Mouse (Mus musculus) ovary, adult 18-20 months (tissue): ENCODE results near the gene Frat1.
A peak's percentile ranks its signal among the peaks of the same experiment; 100 is the strongest.

Experiments
- DNase-seq: peaks from one replicate; pipeline ENCODE4 v3.0.0; 2022; ENCODE audit warnings: low spot score, mixed read lengths

The Frat1 gene

DNA sequence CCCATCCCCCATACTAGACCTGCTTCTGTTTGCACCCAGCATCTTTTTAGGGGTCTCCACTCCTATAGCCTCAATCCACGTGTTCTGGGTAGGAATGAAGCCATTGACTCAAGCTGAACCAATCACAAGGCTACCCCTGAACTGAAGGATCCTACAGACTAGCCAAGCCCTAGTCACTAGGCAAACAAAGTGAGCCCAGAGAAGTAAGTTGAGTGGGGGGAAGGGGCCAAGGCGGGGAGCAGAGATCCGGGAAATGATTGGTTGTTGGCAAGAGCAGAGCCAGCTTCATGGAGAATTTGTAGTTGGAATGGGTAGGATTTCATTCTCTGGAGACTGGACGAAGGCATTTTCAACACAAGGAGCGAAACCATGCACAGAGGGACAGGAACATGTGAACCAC is 12.9 kb upstream of the Frat1 start:
- DNase-seq, result no peak

DNA sequence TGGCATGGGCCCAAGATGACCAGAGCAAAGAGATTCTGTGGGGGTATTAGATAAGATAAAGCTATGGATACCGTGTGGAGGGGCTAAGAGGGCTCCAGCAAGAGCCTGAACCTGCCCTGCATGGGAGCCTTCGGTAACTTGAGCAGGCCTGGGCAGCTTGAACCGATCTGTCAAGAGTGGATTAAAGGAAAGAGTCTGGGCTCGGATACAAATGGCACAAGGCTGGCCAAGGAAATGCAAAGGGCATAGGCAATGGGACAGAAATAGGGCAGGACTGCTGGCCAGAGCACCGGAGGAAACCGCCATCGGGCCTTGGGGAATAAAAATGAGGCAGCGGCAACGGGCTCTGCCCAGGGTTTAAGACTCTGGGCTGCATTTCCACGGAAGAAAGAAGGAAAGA is 12.4 kb upstream of the Frat1 start:
- DNase-seq, result no peak

DNA sequence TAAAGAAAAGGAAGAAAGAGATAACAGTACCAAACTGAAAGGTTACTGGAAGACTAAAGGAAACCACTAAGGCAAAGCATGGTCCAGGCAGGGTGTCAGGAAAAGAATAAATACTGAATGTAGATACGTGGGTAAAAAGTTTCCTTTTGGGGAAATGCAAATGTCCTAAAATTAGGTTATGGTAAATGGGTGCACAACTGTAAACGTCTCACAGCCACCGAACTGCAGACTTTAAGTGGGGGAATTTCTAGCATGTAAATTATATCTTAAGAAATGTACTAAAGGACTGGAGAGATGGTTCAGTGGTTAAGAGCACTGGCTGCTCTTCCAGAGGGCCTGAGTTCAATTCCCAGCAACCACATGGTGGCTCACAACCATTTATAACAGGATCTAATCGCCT is 11.0 kb upstream of the Frat1 start:
- DNase-seq, result no peak

DNA sequence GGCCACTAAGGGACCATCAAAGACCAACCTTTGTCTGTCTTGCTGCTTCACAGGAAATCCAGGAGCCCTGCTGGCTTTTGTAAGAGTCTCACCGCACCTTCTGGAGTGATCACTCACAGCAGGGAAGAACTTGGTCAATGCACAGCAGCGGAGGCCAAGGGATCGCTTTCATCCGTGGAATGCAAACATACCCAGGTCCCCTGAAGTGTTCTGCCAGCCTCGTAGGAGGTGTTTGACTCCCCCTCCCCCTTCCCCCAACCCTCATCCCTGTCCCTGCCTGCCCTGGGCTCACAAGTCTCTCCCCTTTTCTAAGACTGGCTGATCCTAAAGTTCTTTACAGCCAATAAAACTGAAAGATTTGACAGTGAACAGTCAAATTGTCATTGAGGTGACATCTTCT is 8.3 kb upstream of the Frat1 start:
- no peak for DNase-seq

DNA sequence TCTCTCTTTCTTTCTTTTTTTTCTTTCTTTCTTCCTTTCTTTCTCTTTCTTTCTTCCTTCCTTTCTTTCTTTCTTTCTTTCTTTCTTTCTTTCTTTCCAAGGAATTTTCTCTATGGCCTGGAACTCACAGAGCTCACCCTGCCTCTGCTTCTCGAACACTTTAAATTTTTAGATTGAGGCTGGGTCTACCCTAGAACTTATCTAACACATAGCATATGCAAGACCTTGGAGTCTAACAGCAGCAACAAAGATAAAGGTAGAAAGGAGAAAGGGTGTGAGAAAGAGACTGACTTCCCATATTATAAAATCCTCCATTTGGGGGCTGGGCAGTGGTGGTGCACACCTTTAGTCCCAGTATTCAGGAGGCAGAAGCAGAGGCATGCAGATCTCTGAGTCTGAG is 7.2 kb upstream of the Frat1 start:
- no peak for DNase-seq

DNA sequence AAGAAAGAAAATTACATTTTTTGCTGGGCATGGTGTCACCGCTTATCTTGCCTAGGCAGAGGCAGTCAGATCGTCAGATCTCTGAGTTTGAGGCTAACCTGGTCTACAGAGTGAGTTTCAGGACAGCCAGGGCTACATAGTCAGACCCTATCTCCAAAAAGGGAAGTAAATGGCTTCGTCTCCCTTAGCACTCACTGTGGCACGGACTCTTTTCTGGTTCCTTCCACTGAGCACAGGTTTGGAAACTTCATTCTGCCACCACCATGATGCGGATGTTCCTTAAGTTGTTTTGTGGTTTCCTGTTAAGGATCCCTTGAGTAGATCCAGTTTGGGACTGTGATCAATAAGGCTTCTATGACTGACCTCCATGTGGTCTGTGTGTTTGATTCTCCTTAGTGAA is 4.8 kb upstream of the Frat1 start:
- DNase-seq, result no peak

DNA sequence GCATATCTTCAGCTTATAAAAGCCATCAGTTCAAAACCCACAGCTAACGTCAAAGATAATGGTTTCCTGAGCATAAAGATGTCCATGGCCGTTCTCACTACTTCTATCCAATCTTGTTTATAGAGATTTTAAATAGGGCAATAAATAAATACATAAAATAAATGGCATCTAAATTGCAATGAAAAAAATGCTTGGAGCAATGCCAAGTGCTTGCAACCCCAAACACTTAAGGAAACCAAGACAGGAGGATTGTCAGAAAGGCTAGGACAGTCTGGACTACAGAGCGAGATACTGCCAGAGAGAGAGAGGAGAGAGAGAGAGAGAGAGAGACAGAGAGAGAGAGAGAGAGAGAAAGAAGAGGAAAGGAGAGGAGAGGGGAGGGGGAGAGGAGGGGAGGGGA is 3.2 kb upstream of the Frat1 start:
- no peak for DNase-seq

DNA sequence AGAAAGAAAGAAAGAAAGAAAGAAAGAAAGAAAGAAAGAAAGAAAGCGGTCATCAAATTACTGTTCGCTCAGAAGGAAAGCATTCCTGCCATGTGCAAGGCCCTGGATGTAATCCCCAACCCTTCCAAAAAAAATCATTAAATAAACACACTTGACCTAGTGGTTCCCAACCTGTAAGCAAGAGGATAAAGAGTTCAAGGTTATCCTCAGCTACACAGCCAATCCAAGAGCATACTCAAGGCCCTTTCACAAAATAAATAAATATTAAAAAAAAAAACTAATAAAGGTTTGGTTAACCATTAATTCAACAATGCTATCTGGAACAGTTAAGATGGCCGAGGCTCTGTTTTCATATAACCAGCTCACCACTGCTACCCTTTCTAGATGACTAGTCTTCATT is 829 bp upstream of the Frat1 start:
- no peak for DNase-seq

DNA sequence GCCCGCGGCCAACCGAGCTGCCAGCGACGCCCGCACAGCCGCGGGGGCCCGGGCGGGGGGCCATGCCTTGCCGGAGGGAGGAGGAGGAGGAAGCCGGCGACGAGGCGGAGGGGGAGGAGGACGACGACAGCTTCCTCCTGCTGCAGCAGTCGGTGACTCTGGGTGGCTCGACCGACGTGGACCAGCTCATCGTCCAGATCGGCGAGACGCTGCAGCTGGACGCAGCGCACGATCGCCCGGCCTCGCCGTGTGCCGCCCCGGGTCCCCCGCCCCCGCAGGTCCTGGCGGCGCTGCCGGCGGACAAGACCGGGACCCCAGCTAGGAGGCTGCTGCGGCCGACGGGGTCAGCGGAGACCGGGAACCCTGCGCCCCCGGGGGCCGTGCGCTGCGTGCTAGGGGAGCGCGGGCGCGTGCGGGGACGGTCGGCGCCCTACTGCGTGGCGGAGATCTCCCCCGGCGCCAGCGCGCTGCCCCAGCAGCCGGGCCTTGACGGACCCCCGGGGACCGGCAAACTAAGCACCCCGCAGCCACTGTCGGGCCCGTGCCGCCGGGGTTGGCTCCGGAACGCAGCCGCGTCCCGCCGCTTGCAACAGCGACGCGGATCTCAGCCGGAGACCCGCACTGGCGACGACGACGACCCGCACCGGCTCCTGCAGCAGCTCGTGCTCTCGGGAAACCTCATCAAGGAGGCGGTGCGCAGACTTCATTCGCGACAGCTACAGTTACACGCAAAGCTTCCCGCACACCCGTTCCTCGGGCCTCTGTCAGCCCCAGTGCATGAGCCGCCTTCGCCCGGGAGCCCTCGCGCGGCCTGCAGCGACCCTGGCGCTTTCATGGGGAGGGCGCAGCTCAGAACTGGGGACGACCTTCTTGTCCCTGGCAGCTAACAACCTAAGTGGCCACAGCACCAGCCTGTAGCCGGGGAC is 599 bp downstream of the Frat1 start:
- no peak for DNase-seq

DNA sequence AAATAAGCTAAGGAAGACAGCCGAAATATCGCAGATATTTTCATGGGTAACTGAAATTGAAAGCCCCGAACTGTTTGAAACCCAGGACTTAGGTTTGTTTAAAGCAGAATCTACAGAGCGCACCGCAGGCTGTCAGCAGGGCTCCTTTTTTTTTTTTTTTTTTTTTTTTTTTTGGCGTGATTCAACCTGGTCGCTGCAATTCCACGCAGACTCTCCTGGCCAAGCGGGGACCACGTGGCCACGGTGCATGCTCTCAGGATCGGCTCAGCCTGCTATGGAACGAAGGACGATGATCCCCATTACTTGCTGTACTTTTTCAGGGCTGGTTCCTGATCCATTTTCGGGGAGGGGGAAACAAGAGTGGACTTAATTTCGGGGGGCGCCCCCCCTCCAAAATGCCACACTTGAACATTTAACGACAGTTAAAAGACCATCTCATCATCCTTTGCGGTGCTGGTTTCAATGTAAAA is 1.4 kb downstream of the Frat1 start:
- no peak for DNase-seq

DNA sequence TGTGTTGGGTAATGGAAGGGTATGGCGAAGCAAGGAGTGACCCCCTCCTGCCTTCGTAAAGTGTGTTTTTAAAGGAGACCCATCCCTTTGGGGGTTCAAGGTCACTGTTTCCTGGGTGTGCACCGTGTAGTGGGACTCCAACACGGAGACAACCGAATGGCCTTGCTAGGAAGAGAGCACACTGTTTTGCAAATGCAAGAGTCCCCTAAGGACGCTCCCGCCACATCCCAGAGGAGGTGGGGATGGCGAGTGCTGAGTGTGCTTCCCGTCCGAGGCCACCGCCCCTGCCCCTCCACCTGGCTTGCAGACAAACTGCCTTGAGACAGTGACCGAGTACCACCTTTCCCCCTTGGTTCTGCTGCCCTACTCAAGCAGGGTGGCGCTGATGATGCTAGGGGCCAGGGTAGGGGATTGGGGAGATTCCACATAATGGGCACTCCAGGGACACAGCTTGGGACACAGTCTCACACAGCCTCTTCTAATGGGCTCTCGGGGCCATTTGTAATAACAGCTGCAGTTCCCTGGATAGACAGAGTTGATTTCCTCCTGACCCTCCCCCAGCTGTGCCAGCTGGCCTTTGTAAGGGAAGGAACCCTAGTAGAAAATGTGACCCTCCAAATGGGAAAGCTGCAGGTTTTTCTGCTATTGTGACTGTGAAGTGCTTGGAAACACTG is 2.1 kb downstream of the Frat1 start:
- DNase-seq, result no peak

DNA sequence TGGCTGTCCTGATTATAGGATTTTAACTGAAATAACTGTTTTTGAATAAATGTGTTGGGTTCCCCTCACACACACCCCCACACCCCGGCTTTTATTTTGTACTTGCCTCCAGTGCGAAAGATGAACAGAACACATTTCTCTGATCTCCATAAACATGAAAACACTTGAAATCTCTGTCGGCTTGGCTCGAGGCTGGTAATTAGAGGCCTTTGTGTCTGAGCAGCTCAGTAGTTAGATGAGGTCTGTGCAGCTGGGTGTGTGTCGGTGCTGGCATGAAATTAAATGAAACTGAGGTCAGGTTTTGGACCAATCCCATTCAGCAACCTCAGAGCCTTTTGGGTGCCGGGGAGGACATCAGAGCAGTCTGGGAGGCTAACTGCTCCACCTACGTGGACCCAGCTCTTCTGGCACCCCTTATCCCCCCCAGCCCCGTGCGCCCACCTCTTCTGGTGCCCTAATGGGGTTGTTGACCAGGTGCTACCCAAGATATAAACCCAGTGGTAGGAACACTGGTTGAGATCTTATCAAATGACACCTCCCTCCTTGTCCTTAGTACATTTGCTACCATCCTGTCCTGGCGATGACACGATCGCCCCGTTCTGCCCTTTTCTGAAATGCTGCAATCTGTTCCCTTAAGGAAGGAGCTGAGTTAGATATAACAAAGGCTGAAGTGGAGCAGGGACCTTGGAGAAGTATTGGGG is 2.9 kb downstream of the Frat1 start:
- DNase-seq, result no peak

DNA sequence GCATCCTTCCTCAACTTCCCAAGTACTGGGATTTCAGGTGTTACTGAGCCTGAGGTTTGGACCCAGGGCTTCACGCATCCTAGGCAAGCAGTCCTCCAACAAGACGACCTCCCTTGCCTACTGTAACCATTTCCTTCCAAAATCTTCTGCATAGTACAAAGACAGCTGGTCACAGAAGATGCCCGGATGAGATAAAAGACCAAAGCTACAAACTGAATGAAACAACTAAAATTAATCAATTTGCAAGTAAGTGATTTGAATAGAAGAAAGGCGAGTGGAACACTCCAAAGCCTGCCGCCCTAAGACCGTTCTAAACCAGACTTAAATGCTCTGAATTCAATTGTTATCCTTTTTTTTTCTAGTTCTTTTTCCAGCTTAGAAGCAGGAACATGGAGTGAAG is 5.6 kb downstream of the Frat1 start:
- DNase-seq, result no peak

DNA sequence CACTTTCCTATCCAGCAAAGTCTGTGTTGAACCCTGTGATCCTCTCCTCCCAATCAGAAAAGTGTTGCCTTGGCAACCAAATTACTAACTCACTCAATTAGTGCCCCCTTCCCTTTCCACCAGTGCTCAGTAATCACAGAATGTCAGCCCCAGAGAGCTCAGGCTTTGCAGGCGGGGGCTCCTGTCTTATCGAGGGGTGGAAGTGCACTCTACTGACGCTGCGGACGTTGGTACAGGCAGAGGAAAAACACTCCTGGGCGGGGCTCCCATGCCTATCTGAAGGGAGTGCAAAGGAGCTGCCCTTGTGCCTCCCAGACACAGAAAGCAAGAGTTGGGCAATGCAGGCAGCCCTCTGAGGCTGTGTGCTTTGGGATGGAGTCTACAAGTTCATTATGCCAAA is 6.0 kb downstream of the Frat1 start:
- DNase-seq, result peak; percentile 31

DNA sequence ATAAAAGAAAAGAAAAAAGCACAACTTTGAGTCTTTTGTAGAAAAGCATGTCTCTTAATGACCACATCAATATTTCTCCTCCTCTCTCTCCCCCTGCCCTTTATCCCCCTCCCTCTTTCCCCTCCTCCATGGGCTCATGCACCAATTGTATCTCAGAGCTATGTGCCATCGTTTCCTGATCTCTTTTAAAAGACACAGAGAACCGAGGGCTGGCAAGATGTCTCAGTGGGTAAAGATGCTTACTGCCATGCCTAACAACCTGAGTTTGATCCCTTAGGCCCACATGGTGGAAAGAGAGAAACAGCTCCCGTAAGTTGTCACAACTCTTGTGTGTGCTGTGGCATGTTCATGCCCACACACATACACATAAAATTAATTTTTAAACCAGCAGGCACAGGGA is 6.9 kb downstream of the Frat1 start:
- DNase-seq, result no peak

DNA sequence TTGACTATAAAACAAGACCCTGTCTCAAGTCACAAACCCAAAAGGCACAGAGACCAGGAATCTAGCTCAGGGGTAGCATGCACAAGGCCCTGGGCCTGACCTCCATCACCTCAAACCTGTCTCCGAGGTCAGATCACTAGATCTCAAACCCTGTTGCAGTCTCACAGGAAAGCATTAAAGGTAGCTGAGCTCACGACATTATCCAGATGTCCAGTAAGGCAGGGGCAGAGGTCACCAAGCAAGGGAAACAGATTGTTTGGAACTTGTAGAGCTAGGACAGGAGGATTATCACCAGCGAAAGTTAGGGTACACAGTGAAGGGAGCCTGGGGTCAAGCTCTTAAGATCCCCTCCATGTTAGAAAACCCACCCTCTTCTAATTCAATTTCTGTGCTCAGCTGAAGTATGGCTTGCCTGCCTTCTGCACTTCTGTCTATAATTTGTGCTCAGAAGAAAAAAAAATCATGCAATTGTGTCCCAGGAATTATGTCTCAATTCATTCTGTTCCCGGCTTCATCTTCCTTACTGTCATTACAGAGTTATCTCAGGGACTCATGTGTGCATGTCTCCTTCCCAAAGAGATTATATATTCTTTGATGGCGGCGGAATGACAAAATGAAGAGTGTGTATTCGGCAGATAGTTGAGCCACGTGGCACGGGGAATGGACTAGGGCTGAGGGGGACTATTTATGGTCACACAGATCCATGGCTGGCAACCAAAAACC is 7.6 kb downstream of the Frat1 start:
- no peak for DNase-seq

DNA sequence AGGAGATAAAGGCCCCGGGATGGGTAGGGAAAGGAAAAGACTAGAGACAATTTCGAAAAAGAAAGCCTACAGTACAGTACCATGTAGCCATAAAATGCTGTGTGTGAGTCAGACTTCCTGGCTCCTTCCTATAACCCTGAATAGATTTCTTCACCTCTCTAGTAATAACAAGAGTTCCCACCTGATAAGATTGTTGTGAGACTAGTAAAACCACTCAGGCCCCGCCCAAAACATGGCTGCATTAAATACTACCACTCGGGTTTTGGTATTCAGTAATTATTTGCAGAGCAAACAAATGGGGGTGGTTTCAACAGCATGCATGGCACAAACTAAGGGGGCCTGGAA is 8.1 kb downstream of the Frat1 start:
- no peak for DNase-seq

DNA sequence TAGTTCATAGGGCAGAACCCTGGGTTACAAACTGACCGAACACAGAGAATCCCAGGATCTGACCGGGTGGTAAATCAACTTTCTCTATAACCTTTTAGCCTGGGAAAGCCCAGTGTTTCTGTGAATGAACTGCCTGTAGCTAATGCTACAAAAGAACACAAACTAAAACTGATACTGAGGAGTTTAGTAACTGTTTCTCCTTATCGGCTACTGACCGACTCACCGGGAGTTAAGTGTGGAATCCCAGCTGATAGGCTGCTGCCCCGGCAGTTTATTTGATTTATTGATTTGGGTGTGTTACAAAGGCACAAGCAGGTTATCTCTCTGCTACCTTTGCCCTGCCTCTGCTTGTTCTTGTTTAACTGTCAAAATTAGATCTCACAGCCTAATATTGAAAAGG is 9.0 kb downstream of the Frat1 start:
- DNase-seq, result no peak

DNA sequence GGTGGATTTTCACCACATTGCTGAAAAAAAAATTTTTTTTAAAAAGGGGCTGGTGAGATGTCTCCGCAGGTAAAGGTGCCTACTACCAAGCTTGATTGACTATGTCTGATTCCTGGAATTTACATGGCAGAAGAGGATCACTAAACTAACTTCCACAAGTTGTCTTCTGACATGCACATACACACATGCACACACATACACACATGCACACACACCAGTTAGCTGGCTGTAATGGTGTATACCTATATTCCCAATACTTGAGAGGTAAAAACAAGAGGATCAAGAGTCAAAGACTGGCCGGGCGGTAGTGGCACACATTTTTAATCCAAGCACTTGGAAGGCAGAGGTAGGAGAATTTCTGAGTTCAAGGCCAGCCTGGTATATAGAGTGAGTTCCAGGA is 9.9 kb downstream of the Frat1 start:
- DNase-seq, result no peak

DNA sequence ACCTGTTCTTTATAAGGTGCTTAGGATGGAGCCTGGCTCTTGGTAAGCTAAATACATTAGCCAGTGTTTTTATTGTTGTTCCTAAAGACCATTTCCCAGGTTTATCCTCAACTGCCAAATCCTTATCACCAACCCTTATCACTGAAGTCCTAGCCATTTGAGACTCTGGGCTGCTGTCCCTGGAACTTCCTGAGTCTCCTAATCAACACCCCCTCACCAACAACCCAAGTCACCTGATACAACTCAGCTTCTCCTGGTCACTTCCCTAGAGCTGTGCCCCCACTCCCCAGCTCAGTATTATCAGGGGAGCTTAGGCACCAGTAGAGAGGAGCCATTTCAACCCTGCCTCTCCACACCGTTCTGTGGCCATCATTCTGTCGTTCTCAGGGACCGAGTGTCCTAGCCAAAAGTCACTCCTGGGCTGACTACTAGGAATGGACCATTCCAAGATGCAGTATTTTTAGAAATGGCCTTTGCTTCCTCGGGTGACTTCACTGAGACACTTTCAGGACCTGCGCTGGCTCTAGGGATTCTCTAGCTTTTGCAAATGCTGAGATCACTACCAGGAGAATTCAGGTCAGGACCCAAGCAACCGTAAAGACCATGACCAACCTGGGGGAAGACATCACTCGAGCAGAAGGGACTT is 11.5 kb downstream of the Frat1 start:
- no peak for DNase-seq

DNA sequence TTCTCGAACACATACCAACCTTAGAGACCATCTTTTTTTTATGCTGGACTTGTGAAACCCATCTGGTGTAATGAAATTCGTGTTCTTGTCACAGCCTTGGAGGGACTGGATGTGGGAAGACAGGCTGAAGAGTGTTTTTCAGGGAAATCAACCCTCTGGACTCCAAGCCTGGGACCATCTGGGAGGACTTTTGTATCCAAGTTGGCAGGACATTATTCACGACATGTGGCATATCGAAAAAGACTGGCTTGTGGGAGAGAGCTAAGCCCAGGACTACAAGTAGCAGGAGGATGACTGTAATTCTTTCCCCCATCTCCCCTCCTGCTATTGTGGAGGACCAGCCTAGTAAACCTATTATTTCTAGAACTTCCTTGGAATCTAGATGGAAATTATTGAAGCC is 12.4 kb downstream of the Frat1 start:
- no peak for DNase-seq

DNA sequence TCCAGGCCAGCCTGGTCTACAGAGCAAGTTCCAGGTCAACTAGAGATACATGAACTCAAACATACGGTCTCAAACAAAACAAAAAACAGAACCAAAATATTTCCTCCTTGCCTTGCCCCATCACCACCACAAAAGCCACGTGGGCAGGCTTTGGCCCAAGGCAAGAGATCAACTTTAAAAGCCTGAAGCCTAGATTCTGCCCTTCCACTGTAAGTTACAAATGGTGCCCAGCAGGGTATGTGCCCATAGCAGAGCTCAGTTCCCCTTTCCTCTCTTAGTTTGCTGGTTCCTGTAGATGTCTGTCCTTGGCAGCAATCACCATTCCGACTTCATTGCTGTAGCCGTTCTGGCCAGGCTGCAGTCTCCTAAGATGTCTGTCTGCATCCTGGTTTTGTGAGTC is 12.9 kb downstream of the Frat1 start:
- DNase-seq, result no peak
